Mouse (Mus musculus) hindbrain, embryonic 12.5 days (tissue): ENCODE measurements around the gene Cdc42bpb. TPM values are rescaled to one million over a fixed set of nuclear protein-coding genes. Genes with fewer than 3 reads are reported as not detected.

Experiments
- ATAC-seq: fragments of 200-750 bp; cut with Nextera tagmentation; 2 replicates; pipeline ENCODE4 v1.8.0; 2017; ENCODE audit warnings: moderate TSS enrichment; ENCODE audit not compliant: low FRiP score
- H3K27ac ChIP-seq: fragments of 300-500 bp; sonication (generic); 2 replicates; pipeline ENCODE4 v1.5.1; 2016; ENCODE audit warnings: mild to moderate bottlenecking
- H3K27me3 ChIP-seq: fragments of 300-500 bp; sonication (generic); 2 replicates; pipeline ENCODE4 v1.6.1; 2016; ENCODE audit warnings: mild to moderate bottlenecking
- H3K36me3 ChIP-seq: fragments of 300-500 bp; sonication (generic); 2 replicates; pipeline ENCODE4 v1.6.1; 2016; ENCODE audit warnings: mild to moderate bottlenecking
- H3K4me1 ChIP-seq: fragments of 300-500 bp; sonication (generic); 2 replicates; pipeline ENCODE4 v1.6.1; 2016
- H3K4me2 ChIP-seq: fragments of 300-500 bp; sonication (generic); replicated peaks from 2 replicates; pipeline ENCODE4 v1.6.1; 2016; ENCODE audit warnings: mild to moderate bottlenecking
- H3K4me3 ChIP-seq: fragments of 300-500 bp; sonication (generic); 2 replicates; pipeline ENCODE4 v1.5.1; 2016; ENCODE audit warnings: mild to moderate bottlenecking
- H3K9ac ChIP-seq: fragments of 300-500 bp; sonication (generic); 2 replicates; pipeline ENCODE4 v1.6.1; 2016; ENCODE audit warnings: mild to moderate bottlenecking, moderate library complexity
- H3K9me3 ChIP-seq: fragments of 300-500 bp; sonication (generic); replicated peaks from 2 replicates; pipeline ENCODE4 v1.6.1; 2016; ENCODE audit warnings: mild to moderate bottlenecking
- WGBS: fragments of 180-500 bp; shearing (Covaris S2); methylation state at CpG from one replicate; pipeline ENCODE4 v1.1.7; 2016; 5-methylcytosine and 5-hydroxymethylcytosine counted together
- polyA plus RNA-seq: library from polyadenylated mRNA; unstranded; fragments of >200 nt; fragmentation: Nextera tagmentation; extraction: Ambion mirVana; gene quantifications from 2 replicates; pipeline ENCODE4 v1.2.1, GENCODE M21; 2016

The Cdc42bpb gene
- polyA plus RNA-seq, result 43.2 and 44.8 TPM in 2 replicates

GRCm38 (mm10) chr12:111377376-111377973 lies at the start of gene Cdc42bpb:
Cdc42bpb (minus strand) TSS chr12:111377718.
- peak within 1 kb of the TSS; percentile 88 for H3K9ac ChIP-seq
- H3K4me2 ChIP-seq, result peak within 1 kb of the TSS; percentile 81
- peak within 1 kb of the TSS; percentile 93 for H3K4me3 ChIP-seq
- H3K27me3 ChIP-seq, result no peaks in the 10 kb centered on the region
- H3K27ac ChIP-seq, result peak within 1 kb of the TSS; percentile 91
- H3K4me1 ChIP-seq, result peaks cover 31% of the 10 kb centered on the region
- H3K9me3 ChIP-seq, result no peaks in the 10 kb centered on the region
- ATAC-seq, result peak; percentile 95
- under 1% methylated on average over 70 of the region's 94 CpGs for WGBS
- H3K36me3 ChIP-seq, result no peaks in the 10 kb centered on the region

- Histone ChIP-seq H3K9me3 (no peaks in the 10 kb centered on the region), H3K4me3 (no peak overlapping the region), H3K27ac (no peak overlapping the region), H3K9ac (no peak overlapping the region; the same call in 1 of the 2 replicates), H3K4me2 (no peak overlapping the region; the same call in 1 of the 2 replicates), H3K36me3 (no peaks in the 10 kb centered on the region), H3K4me1 (peaks cover 30% of the 10 kb centered on the region), H3K27me3 (peaks cover 96% of the 10 kb centered on the region)
- 0 out of 2 replicates have a peak, but pooled peaks have one; percentile 26 for ATAC-seq
- WGBS, result 20% methylated on average over 28 of the region's 29 CpGs
Observed at GRCm38 (mm10) chr12:111425789-111426460, 48.4 kb upstream of the Cdc42bpb start.

- Histone ChIP-seq H3K4me3 (no peak overlapping the region), H3K9me3 (no peaks in the 10 kb centered on the region), H3K4me1 (peaks cover 25% of the 10 kb centered on the region), H3K27ac (no peak overlapping the region), H3K9ac (no peak overlapping the region), H3K36me3 (no peaks in the 10 kb centered on the region), H3K4me2 (no peak overlapping the region), H3K27me3 (peaks cover 93% of the 10 kb centered on the region)
- 0 out of 2 replicates have a peak, but pooled peaks have one; percentile 6 for ATAC-seq
- 3% methylated on average over 15 of the region's 15 CpGs for WGBS
Observed at GRCm38 (mm10) chr12:111425258-111425657, 47.7 kb upstream of the Cdc42bpb start.

GRCm38 (mm10) chr12:111424547-111424946 lies 47.0 kb upstream of the Cdc42bpb start:
- no peak overlapping the region for H3K9ac ChIP-seq
- H3K36me3 ChIP-seq, result no peaks in the 10 kb centered on the region
- peaks cover 93% of the 10 kb centered on the region for H3K27me3 ChIP-seq
- H3K4me3 ChIP-seq, result no peak overlapping the region
- WGBS, result 15% methylated on average over 9 of the region's 9 CpGs
- H3K27ac ChIP-seq, result no peak overlapping the region
- H3K4me1 ChIP-seq, result peaks cover 18% of the 10 kb centered on the region
- no peak overlapping the region for H3K4me2 ChIP-seq
- no peak for ATAC-seq
- H3K9me3 ChIP-seq, result no peaks in the 10 kb centered on the region

- 6% methylated on average over 43 of the region's 43 CpGs for WGBS
- H3K4me3 ChIP-seq, result peak overlapping the region; percentile 23
Observed at GRCm38 (mm10) chr12:111423570-111424129, 46.1 kb upstream of the Cdc42bpb start.

GRCm38 (mm10) chr12:111422852-111423251 lies 45.3 kb upstream of the Cdc42bpb start:
- Histone ChIP-seq H3K4me3 (0 out of 2 replicates have a peak overlapping the region, but pooled peaks have one; percentile 23), H3K9me3 (no peaks in the 10 kb centered on the region), H3K4me2 (no peak overlapping the region), H3K36me3 (no peaks in the 10 kb centered on the region), H3K4me1 (peaks cover 6% of the 10 kb centered on the region; the same call in 1 of the 2 replicates), H3K27me3 (peaks cover 87% of the 10 kb centered on the region), H3K27ac (no peak overlapping the region), H3K9ac (no peak overlapping the region)
- WGBS, result 49% methylated on average over 5 of the region's 5 CpGs
- ATAC-seq, result no peak

More at GRCm38 (mm10) chr12:111423570-111424129, 46.1 kb upstream of the Cdc42bpb start:
- H3K9me3 ChIP-seq, result no peaks in the 10 kb centered on the region
- ATAC-seq, result no peak
- H3K4me1 ChIP-seq, result peaks cover 9% of the 10 kb centered on the region
- H3K27me3 ChIP-seq, result peaks cover 93% of the 10 kb centered on the region
- H3K27ac ChIP-seq, result no peak overlapping the region
- no peaks in the 10 kb centered on the region for H3K36me3 ChIP-seq
- 0 out of 2 replicates have a peak overlapping the region, but pooled peaks have one; percentile 42 for H3K9ac ChIP-seq
- peak overlapping the region; percentile 47 for H3K4me2 ChIP-seq

- WGBS, result 56% methylated on average over 7 of the region's 7 CpGs
- no peak overlapping the region for H3K27ac ChIP-seq
- peaks cover 82% of the 10 kb centered on the region for H3K27me3 ChIP-seq
- H3K4me1 ChIP-seq, result peaks cover 20% of the 10 kb centered on the region
- H3K4me2 ChIP-seq, result no peak overlapping the region
- no peaks in the 10 kb centered on the region for H3K9me3 ChIP-seq
- no peak overlapping the region for H3K4me3 ChIP-seq
- no peaks in the 10 kb centered on the region for H3K36me3 ChIP-seq
- no peak overlapping the region for H3K9ac ChIP-seq
- no peak for ATAC-seq
Observed at GRCm38 (mm10) chr12:111420946-111421709, 43.6 kb upstream of the Cdc42bpb start.

GRCm38 (mm10) chr12:111419918-111420317 lies 42.4 kb upstream of the Cdc42bpb start:
- no peak overlapping the region for H3K4me2 ChIP-seq
- no peak overlapping the region for H3K9ac ChIP-seq
- WGBS, result 82% methylated on average over 5 of the region's 5 CpGs
- H3K27ac ChIP-seq, result no peak overlapping the region
- H3K4me3 ChIP-seq, result no peak overlapping the region
- peaks cover 20% of the 10 kb centered on the region for H3K4me1 ChIP-seq
- H3K27me3 ChIP-seq, result peaks cover 71% of the 10 kb centered on the region
- no peak for ATAC-seq
- no peaks in the 10 kb centered on the region for H3K36me3 ChIP-seq
- no peaks in the 10 kb centered on the region for H3K9me3 ChIP-seq

- Histone ChIP-seq H3K9me3 (no peaks in the 10 kb centered on the region), H3K4me3 (peak within 1 kb of the TSS; percentile 12), H3K27ac (no peak within 1 kb of the TSS), H3K9ac (peak within 1 kb of the TSS; percentile 38; the same call in 1 of the 2 replicates), H3K27me3 (peaks cover 44% of the 10 kb centered on the region), H3K4me2 (peak within 1 kb of the TSS; percentile 48), H3K36me3 (no peaks in the 10 kb centered on the region), H3K4me1 (peaks cover 24% of the 10 kb centered on the region)
- ATAC-seq, result peak; percentile 33
- WGBS, result 2% methylated on average over 17 of the region's 17 CpGs
Observed at GRCm38 (mm10) chr12:111416921-111417779, 39.6 kb upstream of the Cdc42bpb start, which contains the start of gene Exoc3l4. Exoc3l4 (plus strand) TSS chr12:111417017.

GRCm38 (mm10) chr12:111413300-111413699 lies 35.8 kb upstream of the Cdc42bpb start:
- Histone ChIP-seq H3K27ac (no peak overlapping the region; the same call in 1 of the 2 replicates), H3K4me2 (peak overlapping the region; percentile 50), H3K4me1 (peaks cover 33% of the 10 kb centered on the region), H3K9ac (peak overlapping the region; percentile 60), H3K4me3 (peak overlapping the region; percentile 32), H3K27me3 (peaks cover 33% of the 10 kb centered on the region), H3K36me3 (no peaks in the 10 kb centered on the region), H3K9me3 (no peaks in the 10 kb centered on the region)
- peak; percentile 81 for ATAC-seq
- 2% methylated on average over 21 of the region's 21 CpGs for WGBS
